Mouse (Mus musculus) small intestine, adult 2 months (tissue): Measurements from ENCODE around the gene Ube2h.

Experiments
- CTCF ChIP-seq: fragments of 200-500 bp; IDR thresholded peaks from 2 replicates; pipeline ENCODE4 v1.5.1; 2012; ENCODE audit warnings: low read depth, mild to moderate bottlenecking, control low read depth, inconsistent platforms, low read length, moderate library complexity, mixed read lengths; ENCODE audit not compliant: insufficient replicate concordance, insufficient read length; ENCODE audit errors: extremely low read depth
- POLR2A ChIP-seq: fragments of 200-500 bp; IDR thresholded peaks from 2 replicates; pipeline ENCODE4 v1.6.1; 2012; ENCODE audit warnings: low read depth, mild to moderate bottlenecking, control low read depth, inconsistent platforms, low read length, moderate library complexity

- no peak for TF ChIP-seq POLR2A
- no peak for TF ChIP-seq CTCF
Observed at GRCm38 (mm10) chr6:30222321-30222720, 82.0 kb downstream of the Ube2h start.
